Mouse (Mus musculus) embryonic fibroblast, embryonic 13.5 days (primary cell): ENCODE results near the gene Ccnyl1. TPM values are rescaled to one million over a fixed set of nuclear protein-coding genes. Genes with fewer than 3 reads are reported as not detected.
"Not testable (repeated sequence)": the region's sequence is repeated elsewhere in the genome, so short reads cannot be mapped to it uniquely, and the experiment has no call there.

Experiments used
- H3K27ac ChIP-seq: 2 replicates; pipeline ENCODE4 v1.5.1; 2012; ENCODE audit warnings: low read length, control low read depth, inconsistent platforms; ENCODE audit not compliant: insufficient read depth
- H3K4me1 ChIP-seq: 2 replicates; pipeline ENCODE4 v1.6.1; 2011; ENCODE audit warnings: low read length; ENCODE audit not compliant: control insufficient read depth, insufficient read depth
- H3K4me3 ChIP-seq: 2 replicates; pipeline ENCODE4 v1.5.1; 2011; ENCODE audit warnings: mild to moderate bottlenecking, control low read depth, low read length; ENCODE audit not compliant: insufficient read depth
- CTCF ChIP-seq: IDR thresholded peaks from 2 replicates; pipeline ENCODE4 v1.5.1; 2011; ENCODE audit warnings: mild to moderate bottlenecking, control low read depth, low read length, moderate library complexity, borderline replicate concordance; ENCODE audit not compliant: insufficient read depth
- POLR2A ChIP-seq: IDR thresholded peaks from 2 replicates; pipeline ENCODE4 v1.6.1; 2011; ENCODE audit warnings: low read depth, mild to moderate bottlenecking, control low read depth, low read length, moderate library complexity
- polyA plus RNA-seq: library from polyadenylated mRNA; stranded (reverse); fragments of >200 nt; gene quantifications from 2 replicates; pipeline ENCODE4 v1.2.4, GENCODE M21; 2011; ENCODE audit warnings: low read depth; ENCODE audit not compliant: missing spikeins, insufficient read length

Ccnyl1 gene
- 67.5 and 92.0 TPM in 2 replicates for polyA plus RNA-seq

DNA sequence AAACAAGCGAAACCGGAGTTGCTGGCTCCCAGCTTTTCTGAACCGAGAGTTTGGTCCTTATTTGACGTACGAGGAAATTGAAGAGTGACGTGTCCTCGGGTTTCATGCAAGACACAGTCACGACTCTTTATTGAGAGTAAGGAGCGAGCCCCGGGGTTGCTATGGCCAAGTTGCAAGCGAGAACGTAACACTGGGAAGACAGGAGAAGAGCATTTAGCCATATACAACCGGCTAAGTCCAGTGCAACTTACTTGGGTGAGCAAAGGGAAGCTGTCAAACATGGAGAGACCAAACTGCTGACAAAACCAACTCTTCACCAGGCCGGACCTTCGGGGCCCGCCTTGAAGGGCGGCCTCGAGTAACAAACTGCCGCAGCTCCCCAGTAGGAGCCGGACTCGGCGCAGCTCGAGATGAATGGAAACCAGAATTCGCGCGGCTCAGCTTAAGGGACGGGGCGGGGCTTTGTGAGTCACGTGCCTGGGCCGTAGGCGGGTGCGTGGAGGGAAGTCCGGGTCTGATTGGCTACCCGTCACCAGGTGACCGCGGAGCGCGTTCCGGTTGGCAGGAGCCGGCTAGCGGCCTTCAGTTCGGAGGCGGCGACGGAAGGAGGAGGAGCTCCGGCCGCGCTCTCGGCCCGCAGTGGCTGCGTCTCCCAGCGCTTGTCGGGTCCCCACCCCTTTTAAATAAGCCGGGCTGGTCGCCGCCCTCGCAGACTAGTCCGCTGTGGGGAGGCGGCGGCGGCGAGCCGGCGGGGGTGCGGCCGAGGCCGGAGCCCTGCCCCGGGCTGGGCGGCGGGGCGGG is at the start of gene Ccnyl1:
TSS of gene Ccnyl1 (plus strand) at position 243 of the 801 bp plus-strand sequence.
- H3K4me3 ChIP-seq: peak within 1 kb of the TSS; percentile 95
- TF ChIP-seq POLR2A (peak; percentile 88), CTCF (no peak)
- H3K4me1 ChIP-seq: peaks cover 2% of the 10 kb centered on the region
- H3K27ac ChIP-seq: peak within 1 kb of the TSS; percentile 52

DNA sequence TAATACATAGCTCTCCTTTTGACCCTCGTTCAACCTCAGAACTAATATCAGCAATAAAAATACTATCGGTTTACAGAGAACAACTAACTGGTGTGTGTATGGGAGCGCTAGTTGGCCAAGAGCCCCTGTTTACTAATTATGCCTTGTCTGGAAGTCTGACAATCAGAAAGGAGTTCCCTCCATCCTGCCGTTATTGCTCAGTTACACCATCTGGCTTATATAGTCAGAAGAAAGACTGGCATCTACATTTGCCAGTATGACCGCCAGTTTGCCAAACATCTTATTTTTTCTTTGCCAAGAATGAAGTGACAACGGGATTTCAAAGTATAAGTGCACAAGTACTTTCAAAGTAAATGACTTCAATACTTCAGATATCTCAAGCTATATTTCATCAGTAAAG is 49.2 kb upstream of the Ccnyl1 start:
- Histone ChIP-seq H3K27ac (no peak overlapping the region), H3K4me3 (no peak overlapping the region), H3K4me1 (peaks cover 5% of the 10 kb centered on the region; the same call in 1 of the 2 replicates)
- TF ChIP-seq POLR2A: no peak
- no peak for TF ChIP-seq CTCF

DNA sequence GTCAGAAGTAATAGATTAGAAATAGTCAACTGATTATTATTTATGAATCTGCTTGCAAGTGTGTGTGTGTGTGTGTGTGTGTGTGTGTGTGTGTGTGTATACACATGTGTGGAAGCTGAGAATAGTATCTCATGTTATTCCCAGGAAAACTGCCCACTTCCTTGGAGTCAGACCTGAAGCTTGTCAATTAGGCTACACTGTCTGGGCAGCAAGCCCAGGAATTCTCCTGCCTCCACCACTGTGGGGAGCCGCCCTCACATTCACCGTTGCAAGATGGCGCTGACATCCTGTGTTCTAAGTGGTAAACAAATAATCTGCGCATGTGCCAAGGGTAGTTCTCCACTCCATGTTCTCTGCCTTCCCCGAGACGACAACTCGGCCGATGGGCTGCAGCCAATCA is 47.7 kb upstream of the Ccnyl1 start:
- H3K27ac ChIP-seq, H3K4me1 ChIP-seq, H3K4me3 ChIP-seq: not testable (repeated sequence)

DNA sequence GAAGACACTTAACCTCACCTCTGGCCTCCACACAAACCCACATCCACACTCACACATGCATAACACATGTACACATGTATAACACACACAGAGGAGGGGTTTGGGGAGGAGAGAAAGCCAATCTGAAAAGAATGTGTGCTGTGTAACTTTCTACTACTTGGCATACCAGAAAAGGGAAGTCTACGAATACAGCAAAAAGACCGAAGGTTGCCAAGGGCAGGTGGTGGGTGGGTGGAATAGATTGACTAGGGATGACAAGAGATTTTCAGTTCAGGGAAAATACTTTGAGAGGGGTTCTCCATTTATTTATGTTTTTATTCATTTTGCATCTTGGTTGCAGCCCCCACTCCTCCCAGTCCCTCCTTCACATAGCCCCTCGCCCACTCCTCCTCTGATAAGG is 45.7 kb upstream of the Ccnyl1 start:
- Histone ChIP-seq H3K4me3 (no peak overlapping the region), H3K4me1 (peaks cover 3% of the 10 kb centered on the region), H3K27ac (no peak overlapping the region)
- TF ChIP-seq POLR2A: no peak
- TF ChIP-seq CTCF: no peak

DNA sequence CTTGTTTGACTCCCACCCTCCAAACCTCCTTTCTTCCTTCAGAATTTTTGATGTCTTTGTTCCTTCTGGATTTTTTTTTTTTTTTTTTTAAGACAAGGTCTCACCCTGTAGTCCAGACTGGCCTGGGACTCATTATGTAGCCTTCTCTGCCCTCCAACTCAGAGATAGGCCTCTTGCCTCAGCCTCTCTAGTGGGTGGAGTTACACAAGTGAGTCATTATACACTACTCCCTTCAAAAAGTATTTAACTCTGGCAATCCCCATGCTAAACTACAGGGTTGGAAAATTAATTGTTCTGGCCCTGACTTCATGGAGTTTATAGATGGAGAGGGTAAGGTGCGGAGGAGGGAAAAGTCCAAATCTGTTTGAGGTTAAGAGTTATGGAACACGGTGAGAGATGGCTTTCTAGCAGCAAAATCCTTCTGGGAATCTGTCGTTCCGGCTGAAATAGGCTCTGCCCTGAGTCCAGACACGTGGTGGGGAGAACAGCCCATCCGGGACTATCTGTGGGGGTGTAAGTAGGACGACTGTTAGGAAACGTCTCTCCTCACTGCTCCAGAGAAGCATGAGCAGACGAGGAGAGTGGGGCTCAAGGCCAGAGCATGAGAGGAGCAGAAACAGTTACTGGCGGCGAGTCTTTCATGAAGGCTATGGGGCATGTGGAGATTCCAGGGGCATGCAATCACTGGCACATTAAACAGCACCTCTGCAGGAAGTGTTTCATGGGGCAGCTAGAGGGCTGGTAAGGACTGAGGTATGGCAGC is 40.7 kb upstream of the Ccnyl1 start:
- Histone ChIP-seq H3K4me1 (peaks cover 7% of the 10 kb centered on the region), H3K4me3 (no peak overlapping the region), H3K27ac (peak overlapping the region; percentile 73)
- TF ChIP-seq CTCF (no peak), POLR2A (peak; percentile 37; the same call in 1 of the 2 replicates)

DNA sequence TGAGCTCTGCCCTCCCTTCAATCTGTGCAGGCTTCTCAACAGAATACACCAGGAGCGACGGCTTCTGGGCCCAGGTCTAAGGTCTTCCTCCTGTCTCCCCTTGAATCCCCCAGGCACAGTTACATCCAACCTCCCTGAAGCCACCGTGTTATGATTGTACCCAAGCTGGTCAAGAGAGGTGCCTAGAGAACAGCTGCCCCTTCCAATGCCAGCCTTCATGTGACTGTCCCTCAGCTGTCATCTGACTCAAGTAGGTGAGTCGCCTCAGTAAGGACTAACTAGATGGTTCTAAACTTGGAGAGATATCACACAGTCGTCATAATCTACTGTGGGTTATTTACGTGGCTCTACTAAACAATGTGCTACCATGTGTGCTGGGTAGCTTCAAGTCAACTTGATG is 36.6 kb upstream of the Ccnyl1 start:
- Histone ChIP-seq H3K27ac (no peak overlapping the region), H3K4me1 (peaks cover 7% of the 10 kb centered on the region), H3K4me3 (no peak overlapping the region)
- no peak for TF ChIP-seq POLR2A
- TF ChIP-seq CTCF: no peak

DNA sequence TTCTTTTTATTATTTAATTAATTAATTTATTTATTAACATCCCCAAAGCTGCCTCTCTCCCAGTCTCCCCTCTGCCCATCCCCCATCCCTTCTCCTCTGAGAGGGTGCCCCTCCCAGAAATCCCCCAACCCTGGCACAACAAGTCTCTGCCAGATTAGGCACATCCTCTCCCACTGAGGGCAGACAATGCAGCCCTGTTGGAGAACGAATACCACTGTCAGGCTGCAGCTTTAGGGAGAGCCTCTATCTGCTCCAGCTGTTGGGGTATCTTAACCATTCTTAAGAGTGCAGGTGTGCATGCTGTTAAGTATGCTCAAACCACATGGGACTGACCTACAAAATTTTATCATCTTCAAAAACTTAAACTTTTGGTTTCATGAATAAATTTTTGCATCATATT is 34.8 kb upstream of the Ccnyl1 start:
- Histone ChIP-seq H3K4me1 (no peaks in the 10 kb centered on the region), H3K27ac (no peak overlapping the region), H3K4me3 (no peak overlapping the region)
- TF ChIP-seq CTCF: no peak
- no peak for TF ChIP-seq POLR2A

DNA sequence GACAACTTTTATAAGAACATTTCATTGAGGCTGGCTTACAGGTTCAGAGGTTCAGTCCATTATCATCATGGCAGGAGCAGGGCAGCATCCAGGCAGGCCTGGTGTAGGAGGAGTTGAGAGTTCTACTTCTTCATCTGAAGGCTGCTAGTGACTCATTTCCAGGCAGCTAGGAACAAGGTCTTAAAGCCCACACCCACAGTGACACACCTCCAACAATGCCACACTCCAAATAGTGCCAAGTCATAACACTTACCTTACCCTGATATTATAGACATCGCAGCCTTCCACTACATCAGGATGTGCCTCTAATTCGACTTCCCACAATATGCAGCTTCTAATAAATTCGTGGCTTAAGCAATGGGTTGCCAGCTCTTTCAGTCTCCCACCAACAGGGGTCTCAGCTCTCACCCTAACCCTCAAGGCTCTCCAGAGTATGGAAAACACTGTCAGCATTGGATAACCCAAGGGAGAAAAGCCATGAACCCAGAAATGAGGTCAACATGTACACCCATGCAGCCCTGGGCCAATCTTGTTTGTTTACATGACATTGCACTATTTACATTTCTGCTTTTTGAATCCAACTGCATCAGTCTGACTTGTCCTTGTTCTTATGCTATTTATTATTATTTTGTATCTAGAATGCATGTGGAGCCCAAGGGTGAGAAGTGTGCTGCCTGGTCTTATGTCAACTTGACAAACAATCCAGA is 33.7 kb upstream of the Ccnyl1 start:
- TF ChIP-seq CTCF (no peak), POLR2A (no peak)
- no peak overlapping the region for H3K4me3 ChIP-seq
- no peak overlapping the region for H3K27ac ChIP-seq
- H3K4me1 ChIP-seq: no peaks in the 10 kb centered on the region

DNA sequence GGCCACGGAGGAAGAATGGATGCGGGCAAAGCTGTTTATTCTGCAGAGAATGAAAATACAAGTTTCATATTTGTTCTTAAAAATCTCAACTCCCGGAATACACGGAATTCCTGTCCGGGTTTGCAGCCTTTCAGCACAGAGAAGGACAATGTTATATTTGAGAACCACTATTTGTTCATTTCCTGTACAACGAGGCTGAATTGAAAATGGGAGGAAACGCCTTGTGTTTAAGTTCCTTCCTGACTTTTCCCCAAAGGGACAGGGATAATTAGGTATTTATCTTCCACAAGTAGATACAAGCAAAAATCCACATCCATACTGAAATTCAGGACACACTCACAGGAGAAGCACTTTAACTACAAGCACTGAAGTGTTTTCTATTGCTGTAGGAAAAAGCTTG is 31.4 kb upstream of the Ccnyl1 start:
- TF ChIP-seq POLR2A (no peak), CTCF (no peak)
- Histone ChIP-seq H3K27ac (no peak overlapping the region), H3K4me3 (no peak overlapping the region), H3K4me1 (no peaks in the 10 kb centered on the region)
